In genomic region chr17:26838191-26838910, GRCm38 (mm10) we compare ENCODE assay signal across 14 mouse cellular contexts. TPM values are rescaled to one million over a fixed set of nuclear protein-coding genes. Genes with fewer than 3 reads are reported as not detected.
A peak's percentile ranks its signal among the peaks of the same experiment; 100 is the strongest.
DNase-seq lines count a peak whose midpoint lies in the region; ATAC-seq and TF ChIP-seq lines count a peak whose summit lies in the region.
"Had no signal": no experiment of that assay in that cellular context is flagged by ENCODE, and none has a peak within 500 bp of the region (broad histone marks: within the 10 kb centered on the region; RNA-seq: fewer than 3 reads in every experiment).

No protein-coding gene starts in this region.

- H3K27ac ChIP-seq in liver, embryonic 11.5 days (ENCODE audit: low read depth, low read length): no peak overlapping the region
- H3K27ac ChIP-seq in liver, embryonic 12.5 days: no peak overlapping the region
- no peak overlapping the region for H3K27ac ChIP-seq in embryonic facial prominence, embryonic 13.5 days
- H3K27ac ChIP-seq in limb, embryonic 14.5 days (replicated peaks; ENCODE audit: low read depth, low read length): no peak overlapping the region
- H3K27ac ChIP-seq in kidney, embryonic 15.5 days: no peak overlapping the region
- no peak overlapping the region for H3K27ac ChIP-seq in forebrain, postnatal 0 days (ENCODE audit: low read depth, low read length)

- H3K9me3 ChIP-seq in liver, embryonic 11.5 days (ENCODE audit: control insufficient read depth, low read length): no peaks in the 10 kb centered on the region
- H3K9me3 ChIP-seq in liver, embryonic 12.5 days (replicated peaks): no peaks in the 10 kb centered on the region
- no peaks in the 10 kb centered on the region for H3K9me3 ChIP-seq in embryonic facial prominence, embryonic 13.5 days
- no peaks in the 10 kb centered on the region for H3K9me3 ChIP-seq in limb, embryonic 14.5 days (ENCODE audit: control insufficient read depth, low read length)
- H3K9me3 ChIP-seq in kidney, embryonic 15.5 days (replicated peaks): no peaks in the 10 kb centered on the region
- no peaks in the 10 kb centered on the region for H3K9me3 ChIP-seq in forebrain, postnatal 0 days (ENCODE audit: low read length)

- no peak overlapping the region for H3K9ac ChIP-seq in liver, embryonic 11.5 days (ENCODE audit: low read depth, low read length)
- no peak overlapping the region for H3K9ac ChIP-seq in liver, embryonic 12.5 days
- H3K9ac ChIP-seq in embryonic facial prominence, embryonic 13.5 days: no peak overlapping the region
- no peak overlapping the region for H3K9ac ChIP-seq in limb, embryonic 14.5 days (ENCODE audit: low read depth, low read length, severe bottlenecking)
- no peak overlapping the region for H3K9ac ChIP-seq in kidney, embryonic 15.5 days
- H3K9ac ChIP-seq in forebrain, postnatal 0 days: no peak overlapping the region

- H3K27me3 ChIP-seq in liver, embryonic 11.5 days (replicated peaks; ENCODE audit: control insufficient read depth, insufficient read depth, low read length): peaks cover 97% of the 10 kb centered on the region
- peaks cover 100% of the 10 kb centered on the region for H3K27me3 ChIP-seq in liver, embryonic 12.5 days (replicated peaks)
- H3K27me3 ChIP-seq in embryonic facial prominence, embryonic 13.5 days: peaks cover 100% of the 10 kb centered on the region
- H3K27me3 ChIP-seq in limb, embryonic 14.5 days (ENCODE audit: control insufficient read depth, insufficient read depth, low read length): peaks cover 96% of the 10 kb centered on the region
- H3K27me3 ChIP-seq in kidney, embryonic 15.5 days: peaks cover 100% of the 10 kb centered on the region
- peaks cover 95% of the 10 kb centered on the region for H3K27me3 ChIP-seq in forebrain, postnatal 0 days (ENCODE audit: insufficient read depth, low read length)

- H3K4me1 ChIP-seq in liver, embryonic 11.5 days (replicated peaks; ENCODE audit: control insufficient read depth, insufficient read depth, low read length): no peaks in the 10 kb centered on the region; the same call in 1 of the 2 replicates
- H3K4me1 ChIP-seq in liver, embryonic 12.5 days: no peaks in the 10 kb centered on the region
- H3K4me1 ChIP-seq in embryonic facial prominence, embryonic 13.5 days: peaks cover 20% of the 10 kb centered on the region
- H3K4me1 ChIP-seq in limb, embryonic 14.5 days (ENCODE audit: control insufficient read depth, insufficient read depth, low read length): peaks cover 6% of the 10 kb centered on the region; the same call in 1 of the 2 replicates
- H3K4me1 ChIP-seq in kidney, embryonic 15.5 days: peaks cover 20% of the 10 kb centered on the region
- H3K4me1 ChIP-seq in forebrain, postnatal 0 days (ENCODE audit: insufficient read depth): no peaks in the 10 kb centered on the region

- peak; percentile 25 for DNase-seq in embryo, embryonic 10.5 days (ENCODE audit: low spot score)
- DNase-seq in embryo, embryonic 9.5 days (ENCODE audit: extremely low spot score): no peak
- no peak for DNase-seq in liver, embryonic 11.5 days (ENCODE audit: low spot score)
- no peak for DNase-seq in limb, embryonic 14.5 days (ENCODE audit: low spot score)
- DNase-seq in forebrain, postnatal 0 days: no peak
- DNase-seq: cerebellum, postnatal 10 days; kidney, adult 11 months; liver had no signal

- no peak for TF ChIP-seq POLR2A in limb, embryonic 14.5 days (IDR thresholded peaks at IDR 0.05; ENCODE audit: borderline replicate concordance, extremely low read depth, insufficient read depth, insufficient read length)

- H3K4me2 ChIP-seq in liver, embryonic 11.5 days: no peak overlapping the region
- H3K4me2 ChIP-seq in liver, embryonic 12.5 days: no peak overlapping the region
- no peak overlapping the region for H3K4me2 ChIP-seq in embryonic facial prominence, embryonic 13.5 days
- no peak overlapping the region for H3K4me2 ChIP-seq in limb, embryonic 14.5 days (replicated peaks; ENCODE audit: low read depth, low read length, severe bottlenecking)
- H3K4me2 ChIP-seq in kidney, embryonic 15.5 days: no peak overlapping the region
- no peak overlapping the region for H3K4me2 ChIP-seq in forebrain, postnatal 0 days (ENCODE audit: low read depth)

- H3K36me3 ChIP-seq in liver, embryonic 11.5 days (ENCODE audit: control insufficient read depth, insufficient read depth, low read length): no peaks in the 10 kb centered on the region
- no peaks in the 10 kb centered on the region for H3K36me3 ChIP-seq in liver, embryonic 12.5 days
- H3K36me3 ChIP-seq in embryonic facial prominence, embryonic 13.5 days: no peaks in the 10 kb centered on the region
- no peaks in the 10 kb centered on the region for H3K36me3 ChIP-seq in limb, embryonic 14.5 days (ENCODE audit: control insufficient read depth, insufficient read depth, low read length)
- H3K36me3 ChIP-seq in kidney, embryonic 15.5 days: no peaks in the 10 kb centered on the region
- H3K36me3 ChIP-seq in forebrain, postnatal 0 days (ENCODE audit: insufficient read depth): no peaks in the 10 kb centered on the region
- H3K36me3 ChIP-seq: G1E had no signal

- peak overlapping the region; percentile 1 for H3K4me3 ChIP-seq in liver, embryonic 11.5 days (ENCODE audit: low read depth, low read length)
- no peak overlapping the region for H3K4me3 ChIP-seq in liver, embryonic 12.5 days
- peak overlapping the region; percentile 34 for H3K4me3 ChIP-seq in embryonic facial prominence, embryonic 13.5 days
- peak overlapping the region; percentile 30; the same call in 1 of the 2 replicates for H3K4me3 ChIP-seq in limb, embryonic 14.5 days (replicated peaks; ENCODE audit: low read length)
- H3K4me3 ChIP-seq in kidney, embryonic 15.5 days (replicated peaks): no peak overlapping the region
- no peak overlapping the region for H3K4me3 ChIP-seq in forebrain, postnatal 0 days (ENCODE audit: low read depth, low read length)

- 5% methylated on average over 36 of the region's 37 CpGs for WGBS in liver, embryonic 11.5 days
- 6% methylated on average over 35 of the region's 37 CpGs for WGBS in liver, embryonic 12.5 days (ENCODE audit: insufficient replicate concordance)
- WGBS in embryonic facial prominence, embryonic 13.5 days: 2% methylated on average over 37 of the region's 37 CpGs
- under 1% methylated on average over 33 of the region's 37 CpGs for WGBS in limb, embryonic 14.5 days
- under 1% methylated on average over 36 of the region's 37 CpGs for WGBS in kidney, embryonic 15.5 days
- WGBS in forebrain, postnatal 0 days: 2% methylated on average over 36 of the region's 37 CpGs

- no peak for ATAC-seq in liver, embryonic 11.5 days (replicated peaks; ENCODE audit: low FRiP score)
- no peak for ATAC-seq in liver, embryonic 12.5 days
- ATAC-seq in embryonic facial prominence, embryonic 13.5 days (ENCODE audit: insufficient number of reproducible peaks, insufficient read depth, low FRiP score, low TSS enrichment, low read depth): no peak
- ATAC-seq in limb, embryonic 14.5 days (ENCODE audit: low FRiP score, low read depth): no peak
- no peak for ATAC-seq in kidney, embryonic 15.5 days (replicated peaks; ENCODE audit: low FRiP score)
- no peak for ATAC-seq in forebrain, postnatal 0 days

- no peak for TF ChIP-seq CTCF in forebrain, postnatal 0 days (IDR thresholded peaks at IDR 0.05; ENCODE audit: low read depth)

RNA-seq across cellular contexts. Expression of gene Nkx2-5, which starts 6.5 kb away (rescaled TPM):
- 1.0 and 2.1 TPM in 2 replicates for polyA plus RNA-seq in liver, embryonic 11.5 days (2014; fragmentation: Nextera tagmentation; extraction: Ambion mirVana)
- 0.13 and 0.19 TPM in 2 replicates for polyA plus RNA-seq in liver, embryonic 12.5 days (2016; fragmentation: Nextera tagmentation; extraction: Ambion mirVana)
- 0.39 and 2.5 TPM in 2 replicates for polyA plus RNA-seq in embryonic facial prominence, embryonic 13.5 days (2015; fragmentation: Nextera tagmentation; extraction: Ambion mirVana)
- 0.06 and 0.15 TPM in 2 replicates for polyA plus RNA-seq in limb, embryonic 14.5 days (2012; rRNA removed)
- not detected in 2 replicates for polyA plus RNA-seq in limb, embryonic 14.5 days (2014; fragmentation: Nextera tagmentation; extraction: Ambion mirVana)
- not detected in 2 replicates for polyA plus RNA-seq in kidney, embryonic 15.5 days (2015; fragmentation: Nextera tagmentation; extraction: Ambion mirVana)
- 0.14 TPM in 1 of 2 replicates, not detected in the other for total RNA-seq in forebrain, postnatal 0 days (2014; rRNA removed)
- not detected in 2 replicates for polyA plus RNA-seq in forebrain, postnatal 0 days (2015; fragmentation: Nextera tagmentation; extraction: Ambion mirVana)
- total RNA-seq: G1E; megakaryocyte progenitor cell, adult 5-6 weeks had no signal
- polyA plus RNA-seq: brain, embryonic 14.5 days; G1E had no signal

RNA-seq across cellular contexts. Expression of gene Bnip1, which starts 57.5 kb away (rescaled TPM):
- polyA plus RNA-seq in liver, embryonic 11.5 days (2014; fragmentation: Nextera tagmentation; extraction: Ambion mirVana): 44.0 TPM in 2 replicates
- 28.3 and 31.0 TPM in 2 replicates for polyA plus RNA-seq in liver, embryonic 12.5 days (2016; fragmentation: Nextera tagmentation; extraction: Ambion mirVana)
- 52.3 and 64.3 TPM in 2 replicates for polyA plus RNA-seq in embryonic facial prominence, embryonic 13.5 days (2015; fragmentation: Nextera tagmentation; extraction: Ambion mirVana)
- 45.6 and 48.7 TPM in 2 replicates for polyA plus RNA-seq in limb, embryonic 14.5 days (2012; rRNA removed)
- 49.3 and 49.4 TPM in 2 replicates for polyA plus RNA-seq in limb, embryonic 14.5 days (2014; fragmentation: Nextera tagmentation; extraction: Ambion mirVana)
- polyA plus RNA-seq in kidney, embryonic 15.5 days (2015; fragmentation: Nextera tagmentation; extraction: Ambion mirVana): 51.3 and 52.3 TPM in 2 replicates
- total RNA-seq in forebrain, postnatal 0 days (2014; rRNA removed): 57.5 and 60.0 TPM in 2 replicates
- 39.4 and 52.0 TPM in 2 replicates for polyA plus RNA-seq in forebrain, postnatal 0 days (2015; fragmentation: Nextera tagmentation; extraction: Ambion mirVana)

Comparison
In these comparisons a context has a peak if more than half of its experiments do, and no peak if none do; other contexts are left out.
1. H3K4me3 ChIP-seq: peak in liver, embryonic 11.5 days (single experiment), embryonic facial prominence, embryonic 13.5 days (single experiment) and limb, embryonic 14.5 days (single experiment); none in liver, embryonic 12.5 days (single experiment), kidney, embryonic 15.5 days (single experiment) and forebrain, postnatal 0 days (single experiment).